Mouse (Mus musculus) G1E (cell line): ENCODE results near the gene Med31. TPM values are rescaled to one million over a fixed set of nuclear protein-coding genes. Genes with fewer than 3 reads are reported as not detected.

Experiments used
- ATAC-seq: 2 replicates; pipeline ENCODE4 v1.8.0; 2016; ENCODE audit warnings: mild to moderate bottlenecking; ENCODE audit not compliant: insufficient number of reproducible peaks, poor library complexity, low FRiP score, severe bottlenecking; ENCODE audit errors: extremely low read depth
- DNase-seq: peaks from one replicate; pipeline ENCODE4 v3.0.0; 2012; ENCODE audit warnings: low spot score
- H3K27me3 ChIP-seq: 2 replicates; pipeline ENCODE4 v1.6.1; 2012; ENCODE audit warnings: mild to moderate bottlenecking, low read length, inconsistent platforms; ENCODE audit not compliant: insufficient read depth
- H3K36me3 ChIP-seq: replicated peaks from 2 replicates; pipeline ENCODE3; 2012; ENCODE audit warnings: mild to moderate bottlenecking, inconsistent platforms
- H3K4me1 ChIP-seq: 2 replicates; pipeline ENCODE4 v1.6.1; 2012; ENCODE audit warnings: low read depth, low read length, inconsistent platforms, mixed read lengths; ENCODE audit not compliant: insufficient read depth
- H3K4me3 ChIP-seq: 2 replicates; pipeline ENCODE4 v1.5.1; 2012; ENCODE audit warnings: low read depth, mild to moderate bottlenecking, inconsistent platforms, low read length, moderate library complexity, mixed read lengths
- H3K9me3 ChIP-seq: replicated peaks from 2 replicates; pipeline ENCODE4 v1.6.1; 2012; ENCODE audit warnings: inconsistent platforms
- CTCF ChIP-seq: IDR thresholded peaks from 2 replicates; pipeline ENCODE4 v1.5.1; 2012; ENCODE audit warnings: low read depth, low read length, inconsistent platforms, mixed read lengths
- GATA1 ChIP-seq: IDR thresholded peaks from 2 replicates; pipeline ENCODE4 v1.6.1; 2012; ENCODE audit warnings: borderline replicate concordance, low read length, inconsistent platforms, mixed read lengths
- GATA2 ChIP-seq: IDR thresholded peaks from 2 replicates; pipeline ENCODE4 v1.6.1; 2012; ENCODE audit warnings: low read depth, low read length, inconsistent platforms, borderline replicate concordance
- POLR2AphosphoS5 ChIP-seq: IDR thresholded peaks from 2 replicates; pipeline ENCODE4 v1.6.1; 2012; ENCODE audit warnings: low read depth, low read length, inconsistent platforms; ENCODE audit not compliant: insufficient replicate concordance
- TAL1 ChIP-seq: conservative IDR thresholded peaks from 2 replicates; pipeline ENCODE4 v1.6.1; 2012; ENCODE audit warnings: low read depth, low read length, inconsistent platforms, mixed read lengths
- polyA plus RNA-seq: library from polyadenylated mRNA; stranded (reverse); fragments of >175 nt; gene quantifications from 2 replicates; pipeline ENCODE4 v1.2.3, GENCODE M21; 2012
- total RNA-seq, 2 experiments: library from RNA; stranded (forward) in 1 of 2; stranded (reverse) in 1 of 2; fragments of 200-1000 nt in 1 of 2; fragments of >200 nt in 1 of 2; fragmentation: Nextera tagmentation in 1 of 2; gene quantifications; 2 replicates each; pipeline ENCODE4 v1.2.3; 2014 to 2017

Gene Med31
- total RNA-seq (2014; fragmentation: Nextera tagmentation) (19.9 and 26.7 TPM in 2 replicates), total RNA-seq (2017) (13.5 and 20.2 TPM in 2 replicates), polyA plus RNA-seq (0.55 and 0.74 TPM in 2 replicates)

DNA sequence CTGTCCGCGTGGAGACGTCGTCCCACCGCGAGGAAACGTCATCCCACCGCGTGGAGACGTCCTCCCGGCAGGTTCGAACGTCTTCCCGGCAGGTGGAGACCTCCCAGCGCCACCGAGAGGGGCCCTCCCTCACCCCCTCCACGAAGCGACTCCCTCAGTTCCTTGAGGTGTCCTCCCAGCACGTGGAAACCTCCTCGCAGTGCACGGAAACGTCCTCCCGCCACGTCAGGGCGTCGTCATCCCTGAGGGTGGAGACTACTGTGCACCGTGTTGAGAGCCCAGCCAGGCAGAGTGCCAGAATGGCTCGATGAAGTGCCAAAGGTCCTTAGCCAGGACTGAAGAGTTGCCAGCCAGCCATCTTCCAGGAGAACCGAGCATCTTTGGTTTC is at the start of gene Med31:
Gene Med31 (minus strand): TSS at position 183 of the 388 bp plus-strand sequence.
- peak; percentile 23 for DNase-seq
- peaks cover 23% of the 10 kb centered on the region for H3K4me1 ChIP-seq
- H3K9me3 ChIP-seq = no peaks in the 10 kb centered on the region
- H3K36me3 ChIP-seq = peaks cover 28% of the 10 kb centered on the region
- peak within 1 kb of the TSS; percentile 81 for H3K4me3 ChIP-seq
- no peak for TF ChIP-seq GATA2
- TF ChIP-seq CTCF = no peak
- no peak for TF ChIP-seq GATA1
- TF ChIP-seq POLR2AphosphoS5 = no peak
- no peak for TF ChIP-seq TAL1
- no peaks in the 10 kb centered on the region for H3K27me3 ChIP-seq
- ATAC-seq = no peak

DNA sequence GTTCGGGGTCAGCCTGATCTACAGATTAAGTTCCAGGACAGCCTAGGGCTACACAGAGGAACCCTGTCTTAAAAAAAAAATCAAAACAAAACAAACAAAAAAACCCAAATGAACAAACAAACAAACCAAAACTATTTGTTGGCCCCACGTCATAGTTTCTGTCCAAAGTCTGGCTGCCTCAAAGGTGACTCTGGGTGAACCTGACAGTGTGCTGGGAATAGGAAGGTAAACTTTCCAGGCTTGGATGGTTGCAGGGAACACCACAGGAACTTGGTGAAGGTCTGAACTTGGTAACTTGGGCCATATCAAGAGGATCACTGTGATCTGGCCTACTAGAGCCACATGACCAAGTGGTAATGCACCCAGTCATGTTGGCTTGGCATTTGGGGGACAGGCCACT is 41.0 kb upstream of the Med31 start:
- TF ChIP-seq GATA2 (no peak), POLR2AphosphoS5 (no peak), GATA1 (no peak), TAL1 (no peak), CTCF (no peak)
- Histone ChIP-seq H3K4me3 (no peak overlapping the region), H3K9me3 (no peaks in the 10 kb centered on the region), H3K4me1 (no peaks in the 10 kb centered on the region), H3K36me3 (no peaks in the 10 kb centered on the region), H3K27me3 (peaks cover 11% of the 10 kb centered on the region)
- DNase-seq (no peak), ATAC-seq (no peak)

DNA sequence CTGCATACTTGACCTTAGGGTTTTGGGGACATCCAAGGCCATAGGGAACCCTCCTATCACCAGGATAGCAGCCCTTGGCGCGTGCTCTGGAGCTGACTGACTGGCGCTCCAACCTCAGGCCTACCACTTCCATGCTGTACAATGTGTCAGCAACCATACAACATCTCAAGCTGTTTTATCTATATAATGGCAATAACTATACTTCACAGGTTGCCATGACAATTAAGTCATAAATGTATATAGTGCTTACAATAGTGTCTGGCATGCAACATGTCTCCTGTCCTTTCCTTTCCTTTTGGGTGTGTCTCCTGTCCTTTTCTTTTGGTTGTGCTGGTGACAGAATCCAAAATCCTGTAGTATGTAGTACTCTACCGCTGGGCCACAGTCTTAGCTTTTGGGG is 40.2 kb upstream of the Med31 start:
- H3K36me3 ChIP-seq = no peaks in the 10 kb centered on the region
- H3K27me3 ChIP-seq = peaks cover 11% of the 10 kb centered on the region
- no peak overlapping the region for H3K4me3 ChIP-seq
- no peak for DNase-seq
- no peak for ATAC-seq
- H3K9me3 ChIP-seq = no peaks in the 10 kb centered on the region
- TF ChIP-seq GATA1 = no peak
- no peak for TF ChIP-seq CTCF
- no peak for TF ChIP-seq GATA2
- H3K4me1 ChIP-seq = no peaks in the 10 kb centered on the region

DNA sequence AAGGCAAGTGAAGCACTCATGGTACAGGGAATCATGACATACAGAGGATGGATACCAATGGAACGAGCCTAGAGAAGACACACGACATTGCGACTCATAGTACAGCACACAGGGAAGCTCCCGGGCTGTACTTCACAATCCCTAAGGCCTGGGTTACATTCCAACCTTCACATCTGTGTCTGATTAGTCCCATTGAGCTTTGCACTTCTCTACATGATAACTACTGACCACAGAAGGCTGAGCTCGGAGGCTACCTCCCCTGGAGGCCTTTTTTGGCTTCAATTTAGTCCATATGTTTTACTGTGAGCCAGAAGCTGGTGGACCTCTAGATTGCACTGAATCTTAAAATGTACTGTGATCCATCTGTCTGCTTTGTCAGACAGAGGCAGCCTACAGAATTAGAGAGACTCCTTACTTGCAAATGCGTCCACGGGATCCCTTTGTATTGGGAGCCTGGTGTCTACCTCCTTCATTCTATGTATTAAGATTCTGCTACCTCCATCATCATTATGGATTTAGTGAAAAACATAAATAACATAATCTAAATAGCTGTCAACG is 29.9 kb upstream of the Med31 start:
- DNase-seq (no peak), ATAC-seq (no peak)
- no peak overlapping the region for H3K4me3 ChIP-seq
- no peaks in the 10 kb centered on the region for H3K4me1 ChIP-seq
- H3K27me3 ChIP-seq = peaks cover 10% of the 10 kb centered on the region
- TF ChIP-seq GATA2 (no peak), CTCF (no peak), TAL1 (no peak), GATA1 (no peak), POLR2AphosphoS5 (no peak)
- H3K36me3 ChIP-seq = no peaks in the 10 kb centered on the region
- H3K9me3 ChIP-seq = no peaks in the 10 kb centered on the region

DNA sequence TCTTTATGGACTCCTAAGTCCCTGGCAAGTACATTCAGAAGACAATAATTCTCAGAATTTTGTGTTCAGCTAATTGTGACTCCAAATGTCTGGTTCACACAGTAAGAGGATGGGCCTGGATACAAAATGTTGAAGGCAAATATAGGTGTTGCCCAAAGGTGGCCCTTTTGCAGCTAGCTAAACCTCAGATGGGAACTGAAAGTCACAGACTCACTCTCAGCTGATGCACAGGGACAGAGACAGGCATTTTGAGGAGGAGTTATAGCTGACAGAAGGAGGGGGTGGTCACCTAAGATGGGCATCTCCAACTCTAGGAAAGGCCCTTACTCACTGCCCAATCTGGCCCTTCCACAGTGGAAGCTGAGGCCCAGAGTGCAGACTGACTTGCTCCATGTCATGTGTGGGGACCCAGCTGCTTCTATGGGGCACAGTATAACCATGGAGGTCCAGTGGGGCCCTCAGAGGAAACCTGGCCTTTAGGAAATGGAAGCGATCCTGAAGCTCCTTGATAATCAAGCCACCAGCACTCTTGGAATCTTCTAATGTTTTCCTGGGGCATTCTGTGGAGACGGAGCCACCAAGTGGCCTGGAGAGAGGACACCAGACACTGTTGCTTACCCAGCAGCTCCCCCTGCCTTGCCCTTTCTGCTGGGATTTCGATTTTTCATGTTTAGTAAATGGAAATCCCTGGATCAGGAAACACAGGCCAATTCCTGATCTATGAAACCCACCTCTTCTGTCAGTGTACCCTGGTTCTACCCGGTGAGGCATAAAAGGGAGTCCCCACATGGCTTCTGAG is 24.9 kb upstream of the Med31 start:
- H3K27me3 ChIP-seq = peaks cover 6% of the 10 kb centered on the region; the same call in 1 of the 2 replicates
- H3K36me3 ChIP-seq = no peaks in the 10 kb centered on the region
- DNase-seq (no peak), ATAC-seq (no peak)
- H3K4me1 ChIP-seq = no peaks in the 10 kb centered on the region
- no peaks in the 10 kb centered on the region for H3K9me3 ChIP-seq
- TF ChIP-seq GATA1 (no peak), TAL1 (no peak), CTCF (no peak), GATA2 (no peak), POLR2AphosphoS5 (no peak)
- H3K4me3 ChIP-seq = no peak overlapping the region

DNA sequence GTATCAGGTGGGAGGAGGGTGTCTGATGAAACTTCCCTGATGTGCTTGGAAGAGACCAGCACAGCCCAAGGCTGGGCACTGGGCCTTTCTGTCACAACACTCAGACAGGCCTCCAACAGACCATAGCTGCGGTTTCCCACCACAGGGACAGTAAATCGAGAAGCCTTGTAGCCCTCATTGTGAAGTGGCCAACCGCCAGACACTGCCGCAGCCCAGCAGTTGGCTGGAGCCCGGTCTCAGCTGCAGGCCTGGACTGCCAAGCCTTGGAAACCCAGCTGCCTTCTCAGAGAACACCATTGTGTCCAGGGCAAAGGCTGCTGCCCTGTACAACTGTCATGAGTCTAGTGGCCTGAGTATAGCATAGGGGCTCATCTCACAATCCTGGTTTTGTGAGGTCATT is 18.6 kb upstream of the Med31 start:
- TF ChIP-seq CTCF = no peak
- TF ChIP-seq GATA1 = no peak
- TF ChIP-seq TAL1 = no peak
- TF ChIP-seq POLR2AphosphoS5 = no peak
- TF ChIP-seq GATA2 = no peak
- Histone ChIP-seq H3K4me1 (no peaks in the 10 kb centered on the region), H3K36me3 (no peaks in the 10 kb centered on the region), H3K4me3 (no peak overlapping the region), H3K9me3 (no peaks in the 10 kb centered on the region), H3K27me3 (peaks cover 42% of the 10 kb centered on the region)
- no peak for ATAC-seq
- DNase-seq = no peak
